Mouse (Mus musculus) limb, embryonic 14.5 days (tissue): Measurements from ENCODE around the gene Macrod1. TPM values are rescaled to one million over a fixed set of nuclear protein-coding genes. Genes with fewer than 3 reads are reported as not detected.
A peak's percentile ranks its signal among the peaks of the same experiment; 100 is the strongest.

ENCODE experiments used
- ATAC-seq: fragments of 200-750 bp; cut with Nextera tagmentation; 2 replicates; pipeline ENCODE4 v1.8.0; 2017; ENCODE audit warnings: low read depth, moderate number of reproducible peaks, moderate TSS enrichment; ENCODE audit not compliant: low FRiP score
- DNase-seq: peaks from one replicate; pipeline ENCODE4 v3.0.0-alpha.2; 2015; ENCODE audit warnings: low spot score
- H3K27ac ChIP-seq: fragments of 300-500 bp; sonication (generic); replicated peaks from 2 replicates; pipeline ENCODE4 v1.5.1; 2014; ENCODE audit warnings: low read depth, mild to moderate bottlenecking, low read length, moderate library complexity, mixed read lengths
- H3K27me3 ChIP-seq: fragments of 300-500 bp; sonication (generic); 2 replicates; pipeline ENCODE4 v1.6.1; 2014; ENCODE audit warnings: low read length, mixed read lengths; ENCODE audit not compliant: control insufficient read depth, insufficient read depth
- H3K36me3 ChIP-seq: fragments of 300-500 bp; sonication (generic); 2 replicates; pipeline ENCODE4 v1.6.1; 2014; ENCODE audit warnings: mild to moderate bottlenecking, low read length, moderate library complexity, mixed read lengths; ENCODE audit not compliant: control insufficient read depth, insufficient read depth
- H3K4me1 ChIP-seq: fragments of 300-500 bp; sonication (generic); 2 replicates; pipeline ENCODE4 v1.6.1; 2014; ENCODE audit warnings: antibody characterized with exemption, low read length, mixed read lengths; ENCODE audit not compliant: control insufficient read depth, insufficient read depth
- H3K4me2 ChIP-seq: fragments of 300-500 bp; sonication (generic); replicated peaks from 2 replicates; pipeline ENCODE4 v1.6.1; 2014; ENCODE audit warnings: low read depth, mild to moderate bottlenecking, low read length, moderate library complexity; ENCODE audit not compliant: severe bottlenecking
- H3K4me3 ChIP-seq: fragments of 300-500 bp; sonication (generic); replicated peaks from 2 replicates; pipeline ENCODE4 v1.5.1; 2014; ENCODE audit warnings: low read length
- H3K9ac ChIP-seq: fragments of 300-500 bp; sonication (generic); 2 replicates; pipeline ENCODE4 v1.6.1; 2014; ENCODE audit warnings: mild to moderate bottlenecking, low read depth, low read length, moderate library complexity; ENCODE audit not compliant: severe bottlenecking
- H3K9me3 ChIP-seq: fragments of 300-500 bp; sonication (generic); 2 replicates; pipeline ENCODE4 v1.6.1; 2016; ENCODE audit warnings: low read length; ENCODE audit not compliant: control insufficient read depth
- POLR2A ChIP-seq: fragments of 200-500 bp; IDR thresholded peaks from 2 replicates; pipeline ENCODE4 v1.8.0; 2012; ENCODE audit warnings: inconsistent platforms, mild to moderate bottlenecking, moderate library complexity, borderline replicate concordance; ENCODE audit not compliant: insufficient read depth, insufficient read length; ENCODE audit errors: extremely low read depth
- WGBS: fragments of 180-500 bp; shearing (Covaris S2); extraction: QIAGEN DNeasy Blood & Tissue Kit; methylation state at CpG from one replicate; pipeline ENCODE4 v1.1.7; 2014; 5-methylcytosine and 5-hydroxymethylcytosine counted together
- polyA plus RNA-seq, 2 experiments: library from polyadenylated mRNA; depleted of rRNA in 1 of 2; stranded (reverse) in 1 of 2; unstranded in 1 of 2; fragments of >200 nt; fragmentation: Nextera tagmentation in 1 of 2; extraction: Ambion mirVana in 1 of 2; gene quantifications; 2 replicates each; pipeline versions ENCODE4 v1.2.1 to v1.2.3; 2012 to 2014

Macrod1 gene
- polyA plus RNA-seq, 2 experiments, result 19.7 to 24.6 TPM

DNA sequence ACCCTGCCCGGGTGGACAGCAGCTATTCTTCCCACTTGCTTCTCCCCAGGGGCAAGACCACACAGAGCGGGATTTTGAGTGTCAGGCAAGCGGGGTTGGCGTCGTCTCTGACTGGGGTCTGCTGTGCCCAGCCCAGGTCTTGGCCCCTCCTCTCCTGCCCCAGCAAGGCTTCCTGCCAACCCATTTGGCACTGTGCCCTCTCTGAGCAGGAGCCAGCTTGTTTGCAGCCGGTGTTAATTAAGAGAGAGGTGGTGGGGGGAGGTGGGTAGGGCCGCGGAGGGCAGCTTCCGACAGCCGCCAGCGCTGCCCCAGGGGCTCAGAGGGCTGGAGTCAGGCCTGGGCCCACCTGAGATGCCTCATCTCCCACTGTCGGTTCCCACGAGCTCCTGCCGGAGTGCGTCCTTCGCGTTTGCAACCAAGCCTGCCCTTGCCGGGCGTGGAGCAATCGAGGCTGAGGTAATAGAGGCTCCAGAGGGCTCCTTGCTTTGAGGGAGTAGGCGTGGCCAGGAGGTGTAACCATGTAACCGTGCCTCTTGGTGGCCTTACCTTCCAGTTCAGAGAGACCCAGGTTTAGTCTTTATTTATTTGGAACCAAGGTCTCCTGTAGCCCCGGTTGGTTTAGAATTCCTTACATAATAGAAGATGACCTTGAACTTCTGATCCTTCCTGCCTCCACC, 125.8 kb downstream of the Macrod1 start:
- Histone ChIP-seq H3K9me3 (no peaks in the 10 kb centered on the region), H3K4me1 (peaks cover 35% of the 10 kb centered on the region), H3K36me3 (no peaks in the 10 kb centered on the region), H3K9ac (peak overlapping the region; percentile 41), H3K27ac (no peak overlapping the region), H3K27me3 (no peaks in the 10 kb centered on the region), H3K4me2 (peak overlapping the region; percentile 43), H3K4me3 (peak overlapping the region; percentile 18; the same call in 1 of the 2 replicates)
- DNase-seq (peak; percentile 54), ATAC-seq (peak; percentile 58)
- TF ChIP-seq POLR2A, result no peak
- WGBS, result 3% methylated on average over 22 of the region's 23 CpGs

DNA sequence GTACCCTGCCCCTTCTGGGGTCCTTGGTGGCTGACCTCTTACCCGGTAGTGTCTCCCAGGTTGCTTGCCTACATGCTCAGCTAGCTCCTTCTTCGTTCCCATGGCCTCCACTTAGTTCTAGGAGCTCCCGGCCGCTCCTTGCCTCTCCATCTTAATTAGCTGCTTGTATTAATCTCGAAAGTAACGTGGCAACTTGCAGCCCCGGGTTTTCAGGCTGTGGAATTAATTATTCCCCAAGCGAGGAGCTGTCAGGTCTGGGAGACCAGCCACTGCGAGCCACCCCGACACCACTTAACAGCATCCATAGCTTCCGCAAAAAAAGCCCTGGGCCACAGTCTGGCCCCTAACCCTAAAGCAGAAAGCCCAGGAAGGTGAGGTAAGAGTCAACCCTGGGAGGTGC, 126.8 kb downstream of the Macrod1 start:
- Histone ChIP-seq H3K4me1 (peaks cover 35% of the 10 kb centered on the region), H3K9me3 (no peaks in the 10 kb centered on the region), H3K27me3 (no peaks in the 10 kb centered on the region), H3K36me3 (no peaks in the 10 kb centered on the region), H3K4me3 (no peak overlapping the region), H3K9ac (no peak overlapping the region), H3K4me2 (no peak overlapping the region), H3K27ac (no peak overlapping the region)
- DNase-seq, result no peak
- ATAC-seq, result no peak
- TF ChIP-seq POLR2A, result no peak
- 41% methylated on average over 11 of the region's 11 CpGs for WGBS

DNA sequence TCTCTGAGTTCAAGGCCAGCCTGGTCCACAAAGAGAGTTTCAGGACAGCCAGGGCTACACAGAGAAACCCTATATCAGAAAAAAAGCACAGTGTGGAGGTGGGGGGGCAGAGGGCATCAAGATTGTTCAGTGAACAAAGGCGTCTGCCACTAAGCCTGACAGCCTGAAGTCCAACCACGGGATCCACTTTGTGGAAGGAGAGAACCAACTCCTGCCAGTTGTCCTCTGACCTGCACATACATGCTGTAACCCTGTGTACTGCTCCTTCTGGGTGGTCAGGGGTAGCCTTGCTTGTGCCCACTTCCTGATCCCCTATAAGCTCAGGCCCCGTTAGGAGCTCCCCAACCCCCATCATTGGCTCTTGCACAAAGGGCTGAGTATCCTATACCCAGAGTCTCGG, 128.4 kb downstream of the Macrod1 start:
- no peak for TF ChIP-seq POLR2A
- WGBS, result 51% methylated on average over 4 of the region's 4 CpGs
- H3K36me3 ChIP-seq, result no peaks in the 10 kb centered on the region
- DNase-seq (no peak), ATAC-seq (no peak)
- H3K27ac ChIP-seq, result no peak overlapping the region
- H3K4me3 ChIP-seq, result no peak overlapping the region
- no peak overlapping the region for H3K9ac ChIP-seq
- peaks cover 29% of the 10 kb centered on the region for H3K4me1 ChIP-seq
- no peaks in the 10 kb centered on the region for H3K27me3 ChIP-seq
- H3K4me2 ChIP-seq, result no peak overlapping the region
- H3K9me3 ChIP-seq, result no peaks in the 10 kb centered on the region

DNA sequence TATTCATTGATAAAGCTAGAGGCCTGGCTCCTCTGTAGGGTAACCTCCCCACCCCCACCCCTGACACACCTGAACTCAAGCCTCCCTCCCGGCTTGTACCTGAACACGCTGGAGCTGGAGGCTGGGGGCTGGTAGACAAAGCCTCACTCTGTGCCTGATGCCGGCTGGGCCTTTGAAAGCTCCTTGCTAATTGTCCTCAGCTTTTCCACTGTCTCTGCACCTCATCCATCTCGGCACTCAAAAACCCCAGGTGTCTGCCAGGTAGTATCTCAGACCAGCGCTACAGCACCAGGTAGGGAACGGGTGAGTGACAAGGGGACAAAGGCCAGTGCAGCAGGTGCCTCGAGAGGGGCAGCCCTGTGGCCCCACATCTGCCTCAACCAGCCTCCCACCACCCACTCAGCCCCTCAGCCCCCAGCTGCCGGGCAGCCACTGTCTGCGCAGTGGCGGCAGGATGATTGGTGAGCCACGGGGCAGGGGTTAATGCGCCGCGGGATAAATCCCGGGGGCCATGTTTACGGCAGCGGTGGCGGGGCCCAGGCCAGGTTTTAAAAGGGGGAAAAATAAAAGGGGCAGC, 129.2 kb downstream of the Macrod1 start:
- 9% methylated on average over 18 of the region's 18 CpGs for WGBS
- Histone ChIP-seq H3K9ac (no peak overlapping the region), H3K27me3 (no peaks in the 10 kb centered on the region), H3K4me2 (no peak overlapping the region), H3K27ac (no peak overlapping the region), H3K4me1 (peaks cover 29% of the 10 kb centered on the region), H3K9me3 (no peaks in the 10 kb centered on the region), H3K36me3 (no peaks in the 10 kb centered on the region), H3K4me3 (no peak overlapping the region)
- TF ChIP-seq POLR2A, result no peak
- ATAC-seq (no peak), DNase-seq (no peak)

DNA sequence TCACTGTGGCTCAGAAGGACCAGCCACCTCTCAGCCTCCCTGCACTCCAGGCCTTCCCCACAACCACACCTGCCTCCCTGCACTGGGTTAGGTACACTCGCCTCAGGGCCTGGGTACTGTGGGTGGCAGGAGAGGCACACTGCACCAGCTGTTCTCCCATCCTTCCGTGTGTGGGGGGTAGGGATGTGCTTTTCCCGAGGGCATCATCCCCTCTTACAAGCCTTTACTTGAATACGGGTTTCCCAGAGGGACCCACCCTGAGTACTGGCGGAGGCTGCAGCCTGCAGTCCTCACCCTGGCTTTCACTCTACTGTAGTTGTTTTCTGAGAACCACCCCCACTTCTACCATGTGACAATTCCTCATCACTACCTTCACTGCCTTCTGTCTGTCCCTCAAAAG, 130.5 kb downstream of the Macrod1 start:
- Histone ChIP-seq H3K4me1 (peaks cover 21% of the 10 kb centered on the region), H3K9me3 (no peaks in the 10 kb centered on the region), H3K4me3 (no peak overlapping the region), H3K4me2 (no peak overlapping the region), H3K9ac (no peak overlapping the region), H3K36me3 (no peaks in the 10 kb centered on the region), H3K27me3 (no peaks in the 10 kb centered on the region), H3K27ac (no peak overlapping the region)
- no peak for TF ChIP-seq POLR2A
- 48% methylated on average over 5 of the region's 5 CpGs for WGBS
- ATAC-seq, result no peak
- no peak for DNase-seq

DNA sequence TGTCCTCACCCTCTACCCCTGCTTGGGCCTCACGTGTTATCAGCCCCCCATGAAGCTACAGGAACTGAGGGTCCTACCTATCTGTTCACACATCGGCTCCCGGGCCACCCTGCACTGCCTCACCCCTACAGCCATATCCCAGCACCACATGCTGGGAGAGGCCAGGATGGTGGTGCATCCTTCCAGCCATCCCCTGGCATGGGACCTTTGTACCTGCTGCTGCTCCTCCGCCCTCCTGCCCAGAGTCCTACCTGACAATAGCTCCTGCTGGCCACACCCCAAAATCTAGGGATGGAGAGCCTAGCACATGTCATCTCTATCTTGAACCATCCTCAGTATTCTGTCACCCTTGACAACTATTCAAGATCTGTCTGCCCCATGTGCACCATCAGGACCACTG, 132.4 kb downstream of the Macrod1 start:
- WGBS, result 74% methylated on average over 3 of the region's 4 CpGs
- no peak for DNase-seq
- H3K4me3 ChIP-seq, result no peak overlapping the region
- H3K27ac ChIP-seq, result no peak overlapping the region
- ATAC-seq, result no peak
- no peak for TF ChIP-seq POLR2A
- no peaks in the 10 kb centered on the region for H3K9me3 ChIP-seq
- H3K4me2 ChIP-seq, result no peak overlapping the region
- H3K9ac ChIP-seq, result no peak overlapping the region
- peaks cover 4% of the 10 kb centered on the region; the same call in 1 of the 2 replicates for H3K4me1 ChIP-seq
- no peaks in the 10 kb centered on the region for H3K36me3 ChIP-seq
- no peaks in the 10 kb centered on the region for H3K27me3 ChIP-seq
